Mouse (Mus musculus): ENCODE measurements at regions not wholly inside any gene's neighbourhood (a gene's known extent, or its start where the extent isn't known, plus 50 kb on each side); places are given as distances from the start of the nearest gene placed in this dataset.

DNA sequence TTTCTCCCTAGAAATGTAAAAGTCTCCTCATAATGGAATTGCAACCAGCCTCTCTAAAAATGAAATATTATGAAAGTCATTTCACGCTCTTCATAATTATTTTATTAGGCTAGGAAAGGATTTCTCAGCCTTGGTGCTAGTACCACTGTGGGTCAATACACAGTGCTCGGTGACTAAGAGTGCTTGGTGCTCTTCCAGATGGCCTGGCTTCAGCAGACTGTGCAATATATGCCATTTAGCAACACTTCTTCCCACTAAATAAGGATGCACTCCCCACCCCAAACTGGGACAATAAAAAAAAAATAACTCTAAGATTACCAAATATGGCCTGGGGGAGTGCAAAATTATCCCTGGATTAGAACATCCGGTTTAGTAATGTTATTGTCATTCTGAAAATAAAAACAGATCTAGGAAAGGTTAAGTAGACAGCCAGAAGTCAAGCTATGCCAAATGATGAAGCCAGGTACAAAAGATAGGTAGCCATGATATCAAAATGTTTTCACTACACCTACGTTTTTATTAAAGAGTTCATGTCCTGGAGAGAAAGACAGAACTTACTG, 2333.4 kb upstream of the Gm7489 start:
- no peak overlapping the region for H3K4me2 ChIP-seq (replicated peaks)
- H3K4me1 ChIP-seq, result no peaks in the 10 kb centered on the region
- no peak overlapping the region for H3K27ac ChIP-seq
- WGBS, result 80% methylated on average over 4 of the region's 4 CpGs
- H3K4me3 ChIP-seq, result no peak overlapping the region
- no peaks in the 10 kb centered on the region for H3K27me3 ChIP-seq
- no peak overlapping the region for H3K9ac ChIP-seq
- ATAC-seq (ENCODE audit: low FRiP score, low read depth), result no peak
- no peaks in the 10 kb centered on the region for H3K36me3 ChIP-seq
- H3K9me3 ChIP-seq, result no peaks in the 10 kb centered on the region

DNA sequence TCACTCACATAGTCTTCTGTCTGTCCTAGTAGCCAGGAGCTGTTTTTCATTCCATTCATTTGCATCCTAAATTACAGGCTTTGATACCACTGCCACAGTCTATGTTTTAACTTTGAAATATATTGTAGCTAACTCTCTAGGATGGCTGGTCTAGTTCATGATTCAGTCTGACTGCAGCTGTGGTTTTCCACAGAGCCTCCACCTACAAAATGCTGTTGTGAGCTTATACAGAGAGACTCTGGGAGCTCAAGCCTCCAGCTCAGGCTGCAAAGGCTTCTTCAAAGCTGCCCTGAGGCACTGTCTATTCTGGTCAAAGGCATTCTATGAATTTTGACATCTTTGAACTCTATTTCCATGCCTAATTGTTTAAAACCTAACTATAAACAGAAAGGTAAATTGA, 2326.5 kb upstream of the Gm7489 start:
- no peak for ATAC-seq (ENCODE audit: low FRiP score, low read depth)
- no peaks in the 10 kb centered on the region for H3K36me3 ChIP-seq
- H3K4me1 ChIP-seq, result no peaks in the 10 kb centered on the region
- H3K4me3 ChIP-seq, result no peak overlapping the region
- H3K27me3 ChIP-seq, result no peaks in the 10 kb centered on the region
- no peak overlapping the region for H3K9ac ChIP-seq
- no peak overlapping the region for H3K4me2 ChIP-seq (replicated peaks)
- no peaks in the 10 kb centered on the region for H3K9me3 ChIP-seq
- no peak overlapping the region for H3K27ac ChIP-seq

DNA sequence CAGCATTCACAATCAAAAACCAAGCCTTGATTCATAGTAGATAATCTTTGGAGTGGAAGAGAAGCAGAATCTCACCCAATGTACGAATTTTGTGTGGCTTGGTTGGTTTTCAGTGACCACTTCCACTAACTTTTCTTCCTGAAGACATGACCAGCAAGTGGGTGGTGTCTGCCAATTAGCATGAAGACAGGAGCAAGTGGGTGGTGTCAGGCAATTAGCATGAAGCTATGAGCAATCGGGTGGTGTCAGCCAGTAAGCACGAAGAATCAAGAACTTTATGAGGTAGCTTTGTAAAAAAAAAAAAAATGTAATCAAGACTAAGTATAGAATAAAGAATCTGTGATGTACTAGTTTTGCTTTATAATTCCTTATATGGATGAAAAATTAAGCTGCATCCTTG, 2319.2 kb upstream of the Gm7489 start:
- Histone ChIP-seq H3K9me3 (no peaks in the 10 kb centered on the region), H3K4me1 (no peaks in the 10 kb centered on the region), H3K4me2 (replicated peaks) (no peak overlapping the region), H3K27me3 (no peaks in the 10 kb centered on the region), H3K9ac (no peak overlapping the region), H3K4me3 (no peak overlapping the region), H3K27ac (no peak overlapping the region), H3K36me3 (no peaks in the 10 kb centered on the region)
- no peak for ATAC-seq (ENCODE audit: low FRiP score, low read depth)
- 72% methylated on average over 3 of the region's 3 CpGs for WGBS

DNA sequence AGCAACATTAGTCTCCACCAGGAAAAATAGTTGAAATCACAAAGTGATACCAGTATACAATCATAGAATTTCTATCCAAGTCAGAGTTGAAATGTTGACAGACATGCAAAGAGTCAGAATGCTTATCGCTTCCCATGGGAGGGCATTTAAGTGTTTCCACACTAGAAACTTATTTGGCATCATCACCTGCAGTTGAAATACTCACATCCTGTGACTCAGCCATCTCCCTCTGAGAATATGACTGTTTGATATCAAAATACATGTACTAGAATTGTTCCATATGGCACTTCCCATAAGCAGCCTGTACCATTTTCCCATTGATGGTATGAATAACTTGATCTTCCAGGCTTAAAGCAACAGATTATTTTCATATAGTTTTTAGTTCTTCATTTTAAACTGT, 2314.1 kb upstream of the Gm7489 start:
- no peak for ATAC-seq (ENCODE audit: low FRiP score, low read depth)
- Histone ChIP-seq H3K4me1 (no peaks in the 10 kb centered on the region), H3K9me3 (no peaks in the 10 kb centered on the region), H3K27me3 (no peaks in the 10 kb centered on the region), H3K36me3 (no peaks in the 10 kb centered on the region), H3K27ac (no peak overlapping the region), H3K9ac (no peak overlapping the region), H3K4me3 (no peak overlapping the region), H3K4me2 (replicated peaks) (no peak overlapping the region)
- WGBS, result 95% methylated on average over 1 of the region's 1 CpGs

DNA sequence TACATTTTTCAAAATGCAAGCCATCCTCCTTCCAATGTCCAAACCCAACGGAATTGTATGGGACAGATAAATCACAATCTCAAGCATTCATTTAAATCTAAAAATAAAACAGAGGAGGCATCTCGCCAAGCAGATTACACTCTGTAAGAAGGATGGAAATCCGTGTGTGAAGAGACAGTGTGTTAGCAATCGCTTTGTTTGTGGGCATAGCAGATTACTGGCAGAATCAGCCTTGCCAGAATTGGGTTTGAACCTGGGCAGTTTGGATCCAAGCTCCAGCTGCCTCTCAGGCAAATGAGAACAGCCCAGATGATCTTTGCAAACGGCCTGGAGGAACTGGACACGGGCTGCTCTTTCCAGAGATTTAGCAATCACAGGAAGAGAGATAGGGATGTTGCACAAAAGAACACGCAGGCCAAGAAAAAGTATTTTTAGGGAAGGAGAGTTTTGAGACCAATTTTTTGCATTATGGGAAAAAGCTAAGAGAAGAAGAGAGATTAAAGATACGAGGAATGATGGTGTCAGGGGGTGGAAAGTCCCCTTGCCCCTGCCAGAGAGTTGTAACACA, 2310.1 kb upstream of the Gm7489 start:
- H3K9ac ChIP-seq, result no peak overlapping the region
- H3K4me3 ChIP-seq, result no peak overlapping the region
- H3K36me3 ChIP-seq, result no peaks in the 10 kb centered on the region
- 81% methylated on average over 8 of the region's 8 CpGs for WGBS
- no peak overlapping the region for H3K4me2 ChIP-seq (replicated peaks)
- ATAC-seq (ENCODE audit: low FRiP score, low read depth), result no peak
- no peak overlapping the region for H3K27ac ChIP-seq
- no peaks in the 10 kb centered on the region for H3K9me3 ChIP-seq
- H3K4me1 ChIP-seq, result no peaks in the 10 kb centered on the region
- no peaks in the 10 kb centered on the region for H3K27me3 ChIP-seq

DNA sequence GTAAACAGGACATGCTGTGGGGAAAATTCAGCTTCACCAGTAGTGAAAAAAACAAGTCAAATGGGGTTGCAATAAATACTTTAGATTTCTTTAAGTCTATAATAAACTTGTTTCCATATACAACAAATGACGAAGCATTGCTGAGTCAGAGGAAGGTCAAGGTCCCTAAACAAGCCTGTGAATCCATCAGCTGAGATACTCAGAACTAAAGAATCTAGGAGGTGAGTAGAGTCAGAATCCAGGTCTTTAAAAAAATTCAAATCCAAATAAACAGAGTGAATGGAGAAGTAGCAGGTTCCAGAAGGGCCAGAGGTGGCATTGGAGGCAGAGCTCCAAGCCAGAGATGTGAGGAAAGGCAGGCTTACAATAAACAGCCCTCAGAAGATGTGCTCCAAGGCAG, 2301.1 kb upstream of the Gm7489 start:
- Histone ChIP-seq H3K27ac (no peak overlapping the region), H3K4me2 (replicated peaks) (no peak overlapping the region), H3K4me3 (no peak overlapping the region), H3K27me3 (no peaks in the 10 kb centered on the region), H3K4me1 (peaks cover 9% of the 10 kb centered on the region; the same call in 1 of the 2 replicates), H3K9ac (no peak overlapping the region), H3K9me3 (no peaks in the 10 kb centered on the region), H3K36me3 (no peaks in the 10 kb centered on the region)
- WGBS, result 75% methylated on average over 1 of the region's 1 CpGs
- no peak for ATAC-seq (ENCODE audit: low FRiP score, low read depth)

DNA sequence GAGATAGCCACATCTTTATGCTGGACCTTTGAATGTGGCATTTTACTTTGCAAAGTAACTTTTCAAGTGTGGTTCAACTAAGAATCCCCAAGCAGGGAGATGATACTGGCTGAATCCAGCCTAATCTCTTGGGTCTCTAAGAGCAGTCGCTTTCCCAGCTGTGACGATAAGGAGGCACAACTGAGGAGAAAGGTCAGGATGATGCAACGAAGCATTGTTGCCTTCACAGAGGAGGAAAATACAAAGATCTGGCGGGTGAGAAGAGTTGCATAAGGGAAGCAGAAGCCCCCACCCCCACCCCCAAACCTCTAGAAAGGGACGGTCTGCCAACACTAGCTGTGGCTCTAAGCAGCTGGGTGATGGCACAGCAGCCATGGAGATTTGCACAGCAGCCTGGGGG, 2298.6 kb upstream of the Gm7489 start:
- H3K9me3 ChIP-seq, result no peaks in the 10 kb centered on the region
- no peak overlapping the region for H3K4me2 ChIP-seq (replicated peaks)
- no peaks in the 10 kb centered on the region for H3K36me3 ChIP-seq
- no peak for ATAC-seq (ENCODE audit: low FRiP score, low read depth)
- 83% methylated on average over 5 of the region's 5 CpGs for WGBS
- no peak overlapping the region for H3K9ac ChIP-seq
- H3K27me3 ChIP-seq, result no peaks in the 10 kb centered on the region
- no peak overlapping the region for H3K27ac ChIP-seq
- H3K4me3 ChIP-seq, result no peak overlapping the region
- H3K4me1 ChIP-seq, result no peaks in the 10 kb centered on the region

DNA sequence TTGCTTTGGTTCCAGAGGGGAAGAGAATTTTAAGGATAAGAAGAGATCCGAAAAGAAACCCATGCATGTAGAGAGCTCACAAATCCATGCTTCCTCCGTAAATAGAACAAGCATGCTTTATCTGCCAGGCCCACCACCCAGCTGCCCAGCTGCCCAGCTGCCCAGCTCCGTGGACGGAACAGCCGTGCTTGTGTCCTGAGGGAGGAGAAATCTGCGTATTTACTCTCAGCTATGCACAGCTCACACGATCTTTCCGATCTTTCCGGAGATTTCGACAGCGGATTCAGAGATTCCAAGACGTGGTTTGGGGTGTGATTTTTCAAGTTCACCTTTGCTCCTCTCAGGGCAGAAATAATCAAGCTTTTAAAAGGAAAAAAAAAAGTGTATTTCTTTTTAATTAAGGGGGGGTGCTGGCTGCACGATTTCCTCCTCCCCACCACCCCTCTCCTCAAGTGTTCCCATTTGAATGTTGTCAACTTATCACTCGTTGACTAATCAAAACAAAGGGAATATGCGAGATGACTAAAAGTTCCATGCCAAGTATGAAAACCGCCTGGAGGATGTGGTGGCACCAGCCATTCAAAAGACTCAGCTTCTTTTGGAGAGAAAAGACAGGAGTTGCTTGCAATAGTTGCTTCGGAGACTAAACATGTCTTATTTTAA, 2293.2 kb upstream of the Gm7489 start:
- no peak for ATAC-seq (ENCODE audit: low FRiP score, low read depth)
- Histone ChIP-seq H3K4me2 (replicated peaks) (peak overlapping the region; percentile 41), H3K4me3 (peak overlapping the region; percentile 13; the same call in 1 of the 2 replicates), H3K36me3 (no peaks in the 10 kb centered on the region), H3K27ac (no peak overlapping the region), H3K4me1 (peaks cover 21% of the 10 kb centered on the region), H3K27me3 (no peaks in the 10 kb centered on the region), H3K9ac (no peak overlapping the region), H3K9me3 (no peaks in the 10 kb centered on the region)
- WGBS, result 47% methylated on average over 17 of the region's 17 CpGs

DNA sequence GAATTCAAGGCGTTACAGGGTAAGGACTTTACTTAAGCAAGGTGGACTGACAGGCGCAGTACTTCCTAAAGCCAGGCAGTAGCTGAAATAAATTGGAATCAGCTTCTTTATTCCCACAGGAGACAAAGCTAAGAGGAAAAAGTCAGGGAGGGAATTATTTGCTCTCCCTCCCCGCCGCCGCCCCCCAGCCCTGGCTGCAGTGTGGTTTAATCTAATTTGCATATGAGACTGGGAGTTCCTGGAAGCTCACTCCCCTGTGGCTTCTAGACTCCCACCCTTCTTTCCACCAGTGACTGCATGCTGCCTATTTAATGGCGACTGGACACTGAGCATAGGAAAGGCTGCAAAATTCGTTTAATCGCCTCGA, 2292.7 kb upstream of the Gm7489 start:
- no peak overlapping the region for H3K27ac ChIP-seq
- H3K27me3 ChIP-seq, result no peaks in the 10 kb centered on the region
- no peaks in the 10 kb centered on the region for H3K36me3 ChIP-seq
- H3K9ac ChIP-seq, result no peak overlapping the region
- no peak overlapping the region for H3K4me3 ChIP-seq
- 0 out of 2 replicates have a peak, but pooled peaks have one; percentile 44 for ATAC-seq (ENCODE audit: low FRiP score, low read depth)
- peak overlapping the region; percentile 41 for H3K4me2 ChIP-seq (replicated peaks)
- 42% methylated on average over 9 of the region's 9 CpGs for WGBS
- H3K4me1 ChIP-seq, result peaks cover 21% of the 10 kb centered on the region
- H3K9me3 ChIP-seq, result no peaks in the 10 kb centered on the region

DNA sequence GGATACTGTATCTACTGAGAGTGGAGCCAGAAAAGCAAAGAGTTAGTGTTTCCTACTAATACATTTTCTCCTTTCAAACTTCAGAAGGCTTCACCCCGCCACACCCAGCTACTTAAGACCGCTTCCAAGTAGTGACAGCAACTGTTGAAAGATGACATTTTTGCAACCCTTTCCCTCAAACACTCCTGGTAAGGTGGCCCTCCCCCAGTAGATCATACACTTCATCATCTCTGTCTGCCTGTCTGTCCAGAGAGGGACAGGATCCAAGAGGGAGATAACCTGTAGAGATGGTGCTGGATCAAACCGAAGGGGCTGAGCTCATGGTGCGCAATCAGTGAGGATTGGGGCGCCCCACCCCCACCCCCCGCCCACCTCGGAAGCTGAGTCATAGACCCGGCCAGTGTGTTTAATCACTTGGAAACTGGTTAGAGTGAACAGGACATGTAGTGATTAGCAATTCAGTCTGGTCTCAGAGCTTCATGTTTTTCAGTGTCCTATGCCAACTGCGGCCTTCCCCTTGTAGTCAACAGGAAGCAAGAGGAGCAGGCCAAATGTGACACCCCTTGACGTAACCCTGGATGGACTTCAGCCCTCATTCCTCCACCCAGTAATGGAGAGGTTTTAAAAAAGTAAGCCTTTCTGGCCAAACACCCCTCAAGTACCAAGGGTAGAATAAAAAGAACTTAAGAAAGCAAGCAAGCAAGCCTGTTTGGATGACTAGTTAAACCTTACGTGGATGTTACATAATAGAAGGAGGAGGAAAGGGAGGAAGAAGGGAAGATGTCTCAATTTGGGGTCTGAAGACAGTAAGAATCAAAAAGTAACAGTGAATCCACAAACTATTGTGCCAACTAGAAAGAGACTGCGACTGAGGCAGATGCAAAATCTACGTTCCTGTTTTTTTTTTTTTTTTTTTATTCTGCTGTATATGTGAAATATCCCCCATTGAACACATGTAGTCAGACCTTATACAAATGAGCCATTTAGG, 2291.9 kb upstream of the Gm7489 start:
- no peak overlapping the region for H3K9ac ChIP-seq
- no peaks in the 10 kb centered on the region for H3K27me3 ChIP-seq
- no peak overlapping the region for H3K27ac ChIP-seq
- H3K4me1 ChIP-seq, result peaks cover 21% of the 10 kb centered on the region
- no peaks in the 10 kb centered on the region for H3K36me3 ChIP-seq
- no peak for ATAC-seq (ENCODE audit: low FRiP score, low read depth)
- no peak overlapping the region for H3K4me3 ChIP-seq
- H3K9me3 ChIP-seq, result no peaks in the 10 kb centered on the region
- 81% methylated on average over 13 of the region's 13 CpGs for WGBS
- no peak overlapping the region for H3K4me2 ChIP-seq (replicated peaks)

DNA sequence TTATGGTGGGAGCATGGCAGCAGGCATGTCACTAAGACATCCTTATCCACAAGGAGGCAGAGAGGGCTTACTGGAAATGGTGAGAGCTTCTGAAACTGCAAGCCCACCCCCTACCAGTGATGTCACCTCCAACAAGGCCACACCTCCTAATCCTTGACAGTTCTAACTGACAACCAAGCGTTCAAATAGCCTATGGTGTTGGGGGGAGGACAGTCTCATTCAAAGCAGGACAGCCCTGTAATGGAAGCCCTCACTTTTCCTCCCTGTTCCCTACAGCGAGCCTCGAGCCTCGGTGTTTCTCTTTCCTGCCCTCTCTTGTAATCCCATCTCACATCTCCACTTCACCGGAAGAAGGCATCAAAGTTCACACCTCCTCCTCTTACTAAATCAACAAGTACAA, 2290.6 kb upstream of the Gm7489 start:
- H3K27me3 ChIP-seq, result no peaks in the 10 kb centered on the region
- no peak overlapping the region for H3K9ac ChIP-seq
- H3K4me2 ChIP-seq (replicated peaks), result no peak overlapping the region
- no peaks in the 10 kb centered on the region for H3K36me3 ChIP-seq
- WGBS, result 54% methylated on average over 5 of the region's 5 CpGs
- H3K4me1 ChIP-seq, result peaks cover 21% of the 10 kb centered on the region
- no peaks in the 10 kb centered on the region for H3K9me3 ChIP-seq
- no peak overlapping the region for H3K4me3 ChIP-seq
- no peak overlapping the region for H3K27ac ChIP-seq
- ATAC-seq (ENCODE audit: low FRiP score, low read depth), result no peak

DNA sequence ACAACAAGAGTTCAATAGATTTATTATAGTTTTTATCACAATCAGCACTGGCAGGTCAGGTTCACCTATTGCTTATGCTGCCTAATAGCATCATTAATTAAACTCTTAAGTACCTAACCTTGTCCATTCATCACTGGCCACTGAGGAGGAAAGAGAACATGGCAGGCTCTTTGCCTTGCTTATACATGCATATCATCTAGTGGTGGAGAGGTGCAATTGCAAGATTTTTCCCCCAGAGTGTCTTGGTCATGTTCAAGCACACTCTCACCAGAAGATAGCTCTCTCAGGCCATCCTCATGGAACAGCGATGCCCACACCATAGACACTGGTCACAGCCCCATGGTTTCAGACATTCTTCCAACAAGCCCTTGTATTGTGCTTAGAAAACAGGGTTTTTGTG, 2289.1 kb upstream of the Gm7489 start:
- no peak for ATAC-seq (ENCODE audit: low FRiP score, low read depth)
- Histone ChIP-seq H3K27ac (no peak overlapping the region), H3K4me3 (no peak overlapping the region), H3K4me1 (peaks cover 21% of the 10 kb centered on the region), H3K9me3 (no peaks in the 10 kb centered on the region), H3K4me2 (replicated peaks) (no peak overlapping the region), H3K27me3 (no peaks in the 10 kb centered on the region), H3K36me3 (no peaks in the 10 kb centered on the region), H3K9ac (no peak overlapping the region)
- 78% methylated on average over 1 of the region's 1 CpGs for WGBS

Measured in limb, embryonic 13.5 days (tissue).